Mouse (Mus musculus): ENCODE data around the gene Tff3. TPM values are rescaled to one million over a fixed set of nuclear protein-coding genes. Genes with fewer than 3 reads are reported as not detected.
A peak's percentile ranks its signal among the peaks of the same experiment; 100 is the strongest.

Tff3 gene
- total RNA-seq (2021), result not detected
- long read RNA-seq, experiment 1, result 0 reads
- long read RNA-seq, experiment 2, result 0 reads

DNA sequence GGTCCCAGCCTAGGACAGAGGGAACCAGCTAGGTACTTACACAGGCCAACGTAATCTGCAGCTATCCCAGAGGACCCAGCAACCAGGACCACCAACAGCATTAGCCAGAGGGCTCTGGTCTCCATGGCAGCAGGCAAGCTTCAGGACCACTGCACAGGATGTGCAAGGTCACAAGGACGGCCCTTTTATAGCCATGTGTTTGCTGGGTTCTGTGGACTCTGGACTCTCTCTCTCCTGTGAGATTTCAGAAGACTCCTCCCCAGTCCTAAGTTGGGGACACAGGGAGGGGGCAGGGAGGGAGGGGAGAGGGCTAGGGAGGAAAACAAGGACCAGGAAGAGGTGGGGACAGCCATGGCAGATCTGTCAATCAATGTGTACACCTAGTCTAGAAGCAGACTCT is at the start of gene Tff3:
Gene Tff3 (minus strand): TSS at position 195 of the 400 bp plus-strand sequence.
- DNase-seq, result no peak

DNA sequence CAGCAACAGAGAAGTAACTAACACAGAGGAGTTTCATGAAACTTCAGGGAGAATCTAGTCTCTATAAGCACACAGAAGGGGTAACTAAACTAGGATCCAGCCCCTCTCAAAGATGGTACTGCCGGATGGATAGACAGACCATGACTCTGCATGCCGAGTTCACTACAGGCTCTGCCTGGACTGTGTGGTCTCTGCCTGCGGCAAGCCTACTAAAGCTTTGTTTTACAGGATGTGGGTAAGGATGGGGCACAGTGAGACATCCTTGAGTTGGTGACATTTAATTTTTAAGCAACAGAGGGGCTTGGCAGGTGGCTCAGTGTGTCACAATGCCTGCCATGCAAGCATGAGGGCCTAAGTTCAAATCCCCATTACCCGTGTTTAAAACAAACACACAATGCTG is 46.9 kb upstream of the Tff3 start:
- DNase-seq, result no peak

DNA sequence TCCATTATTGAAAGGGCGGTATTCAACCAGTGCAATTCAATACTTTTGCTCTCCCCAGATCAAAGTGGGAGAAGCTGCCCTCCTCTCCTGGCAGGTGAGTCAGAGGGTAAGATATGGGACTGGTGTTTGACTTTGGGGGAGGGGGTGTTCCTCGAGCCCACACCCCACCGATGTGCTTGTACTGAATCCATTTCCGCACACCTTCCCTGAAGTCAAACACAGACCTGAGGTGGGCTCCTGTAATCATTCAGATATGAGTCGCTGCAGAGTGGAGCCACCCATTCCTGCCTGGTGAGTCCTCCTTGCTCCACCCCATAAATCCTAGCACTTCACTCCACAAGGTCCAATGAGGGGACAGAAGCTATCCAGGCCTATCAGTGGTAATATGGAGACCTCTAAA is 40.4 kb upstream of the Tff3 start:
- no peak for DNase-seq

- DNase-seq, result no peak
Measured at GRCm38 (mm10) chr17:31165127-31165526, 35.7 kb upstream of the Tff3 start, which contains the start of gene Tff1. TSS of gene Tff1 (minus strand) at chr17:31165277.

DNA sequence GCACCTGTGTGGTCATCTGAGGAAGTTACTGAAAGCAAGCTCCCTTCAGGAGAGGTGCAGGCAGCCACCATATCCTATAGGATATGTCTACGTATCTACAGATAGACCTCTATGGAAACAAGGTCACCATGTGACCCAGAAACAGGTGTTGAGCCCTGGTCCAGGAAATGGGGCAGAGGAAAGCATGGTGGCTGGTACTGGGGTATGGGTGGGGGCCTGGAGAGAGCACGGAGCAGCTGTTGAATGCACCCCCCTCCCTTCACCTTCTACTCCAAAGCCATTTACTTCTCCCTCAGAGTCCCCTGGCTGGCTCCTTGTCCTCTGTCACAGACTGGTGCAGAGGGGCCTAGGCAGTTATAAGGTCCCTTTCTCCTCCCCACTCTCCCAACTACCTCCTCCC is 34.4 kb upstream of the Tff3 start:
- no peak for DNase-seq

GRCm38 (mm10) chr17:31162607-31163006 is 33.2 kb upstream of the Tff3 start:
- no peak for DNase-seq

DNA sequence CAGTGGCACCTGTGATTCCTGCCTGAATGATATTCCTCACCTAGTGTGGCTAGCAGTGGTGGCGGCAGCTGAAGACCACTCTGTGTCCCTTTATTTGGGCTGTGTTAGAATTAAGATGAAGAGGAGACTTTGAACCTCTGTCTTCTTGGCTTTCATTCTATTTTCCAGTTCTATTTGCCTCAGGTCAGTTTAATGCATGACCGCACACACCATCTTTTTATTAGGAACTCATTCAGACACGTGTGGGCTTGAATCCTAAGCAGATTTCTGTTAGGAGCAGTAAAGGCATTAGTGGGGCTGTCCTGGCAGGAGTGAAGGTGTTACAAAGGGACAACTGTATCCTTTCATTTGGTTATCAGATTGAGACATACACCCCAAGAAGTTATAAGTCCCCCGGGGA is 30.8 kb upstream of the Tff3 start:
- DNase-seq, result no peak

DNA sequence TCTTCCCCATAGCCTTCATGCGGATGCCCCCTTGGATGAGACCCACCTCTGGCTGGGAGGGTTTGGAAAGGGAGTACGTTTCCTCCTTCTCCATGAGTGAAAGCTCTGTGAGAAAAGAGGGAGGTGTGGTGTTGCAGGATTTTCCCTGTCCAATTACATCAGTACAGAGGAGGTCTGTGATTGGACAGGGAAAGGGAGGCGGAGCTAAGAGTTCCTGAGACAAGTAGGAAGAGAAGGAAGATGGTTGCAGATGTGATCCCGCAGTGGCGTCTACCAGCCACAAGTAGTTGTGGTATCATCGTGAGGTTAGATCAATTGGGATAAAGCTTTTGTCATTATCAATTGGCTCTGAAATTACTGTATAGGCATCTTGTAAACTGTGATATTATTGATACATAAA is 28.5 kb upstream of the Tff3 start:
- DNase-seq, result no peak

- DNase-seq, result no peak
Measured at GRCm38 (mm10) chr17:31153785-31154184, 24.3 kb upstream of the Tff3 start.

GRCm38 (mm10) chr17:31152966-31153499 is 23.6 kb upstream of the Tff3 start:
- DNase-seq, result no peak

- no peak for DNase-seq
Measured at GRCm38 (mm10) chr17:31152512-31152911, 23.1 kb upstream of the Tff3 start.

- DNase-seq, result no peak
Measured at GRCm38 (mm10) chr17:31145998-31146397, 16.6 kb upstream of the Tff3 start.

DNA sequence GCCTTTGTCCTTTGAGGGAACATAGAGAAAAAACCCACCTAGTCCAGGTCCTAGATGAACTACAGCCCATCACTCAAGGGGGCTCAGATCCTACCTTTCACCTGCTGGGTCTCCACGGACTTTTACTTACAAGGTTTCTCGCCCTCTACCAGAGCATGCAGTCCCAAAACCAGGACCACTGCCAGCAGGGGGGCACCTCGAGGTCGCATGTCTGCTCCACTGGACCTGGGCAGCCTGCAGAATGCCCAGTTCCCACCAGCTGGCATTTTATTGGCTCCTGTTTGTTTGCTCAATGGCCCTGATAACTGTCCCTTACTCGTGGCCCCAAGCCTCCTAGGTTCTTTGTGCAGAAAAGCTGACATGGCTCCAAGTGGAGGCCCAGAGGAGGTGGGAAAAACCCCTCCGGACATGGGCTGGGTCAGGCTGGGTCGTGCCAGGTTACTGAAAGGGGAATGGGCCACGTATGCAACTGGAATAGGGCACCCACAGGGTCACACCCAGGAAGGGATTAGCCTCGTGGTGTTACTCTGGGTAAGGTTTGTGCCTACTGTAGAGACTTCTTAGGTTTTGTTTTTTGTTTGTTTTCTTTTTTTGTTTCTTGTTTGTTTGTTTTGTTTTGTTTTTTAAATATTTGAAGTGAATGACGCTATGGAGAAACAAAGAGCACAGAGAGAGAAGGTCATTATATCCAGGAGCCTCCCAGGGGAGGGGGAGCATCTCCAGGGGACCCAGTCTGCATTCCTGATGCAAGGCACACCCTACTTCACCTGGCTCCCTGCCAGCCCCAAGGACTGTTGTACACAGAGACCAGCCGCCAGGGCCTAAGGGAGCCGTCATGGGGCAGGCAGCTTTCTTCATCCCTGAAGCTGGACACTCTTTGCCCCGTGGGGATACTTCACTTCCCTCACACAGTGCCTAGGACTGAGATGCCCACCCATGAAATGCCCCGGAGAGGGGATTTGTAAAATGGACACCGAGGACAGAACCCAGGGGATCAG is 14.9 kb upstream of the Tff3 start, which contains the start of gene Tff2:
Gene Tff2 (minus strand): TSS at position 243 of the 998 bp plus-strand sequence.
- no peak for DNase-seq

DNA sequence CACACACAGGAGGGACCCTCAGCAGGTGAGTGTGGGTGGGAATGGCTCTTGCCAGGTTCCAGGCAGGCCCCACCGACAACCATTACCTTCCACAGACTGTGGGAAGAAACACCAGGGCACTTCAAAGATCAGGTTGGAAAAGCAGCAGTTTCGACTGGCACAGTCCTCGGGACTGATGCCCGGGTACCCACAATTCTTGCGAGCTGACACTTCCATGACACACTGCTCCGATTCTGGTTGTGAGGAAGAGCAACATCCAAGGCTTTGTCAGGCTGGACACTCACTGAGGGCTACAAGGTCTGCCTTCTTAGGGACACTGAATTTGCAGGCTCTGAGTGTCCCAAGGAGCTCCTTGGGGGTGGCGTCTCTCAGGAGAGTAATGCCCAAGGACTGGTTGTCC is 12.7 kb upstream of the Tff3 start:
- DNase-seq, result no peak

DNA sequence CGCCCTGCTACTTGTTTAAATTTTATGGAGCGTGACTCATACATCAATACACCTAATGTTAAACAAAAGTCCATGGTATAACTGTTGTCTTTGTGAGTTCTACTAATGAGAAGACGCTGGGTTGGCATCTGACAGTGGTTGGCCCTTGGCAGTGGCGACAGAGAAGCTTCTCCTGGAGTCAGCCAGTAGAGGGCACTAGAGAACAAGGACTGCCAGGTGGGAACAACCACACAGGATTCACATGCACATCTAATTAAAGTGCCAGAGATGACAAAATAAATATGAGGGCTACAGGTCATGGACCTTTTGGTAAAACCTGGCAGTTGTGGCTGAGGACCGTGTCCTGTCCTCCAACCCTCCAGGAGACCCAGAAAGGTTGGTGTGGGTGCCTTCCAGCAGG is 9.0 kb upstream of the Tff3 start:
- peak; percentile 25 for DNase-seq

GRCm38 (mm10) chr17:31136821-31137220 is 7.4 kb upstream of the Tff3 start:
- DNase-seq, result no peak

- DNase-seq, result no peak
Measured at GRCm38 (mm10) chr17:31136291-31136690, 6.8 kb upstream of the Tff3 start.

DNA sequence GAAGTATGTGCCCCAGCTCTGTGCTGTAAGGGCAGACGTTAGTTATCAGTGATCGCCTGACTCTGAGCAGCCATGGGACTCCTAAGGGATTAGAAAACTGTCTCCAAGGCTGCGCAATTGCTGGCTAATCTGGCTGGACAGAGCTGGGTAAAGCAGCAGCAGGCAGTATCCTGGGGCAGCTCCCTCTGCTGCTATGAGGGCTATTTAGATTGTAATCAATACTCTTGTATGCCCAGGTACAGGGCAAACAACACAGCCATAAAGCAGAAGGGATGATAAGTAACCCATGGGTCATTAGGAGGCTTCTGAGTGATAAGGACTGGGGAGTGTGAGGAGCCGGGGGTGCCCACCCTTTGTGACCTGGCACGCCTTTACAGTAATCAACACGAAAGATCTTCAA is 5.5 kb upstream of the Tff3 start:
- DNase-seq, result no peak

DNA sequence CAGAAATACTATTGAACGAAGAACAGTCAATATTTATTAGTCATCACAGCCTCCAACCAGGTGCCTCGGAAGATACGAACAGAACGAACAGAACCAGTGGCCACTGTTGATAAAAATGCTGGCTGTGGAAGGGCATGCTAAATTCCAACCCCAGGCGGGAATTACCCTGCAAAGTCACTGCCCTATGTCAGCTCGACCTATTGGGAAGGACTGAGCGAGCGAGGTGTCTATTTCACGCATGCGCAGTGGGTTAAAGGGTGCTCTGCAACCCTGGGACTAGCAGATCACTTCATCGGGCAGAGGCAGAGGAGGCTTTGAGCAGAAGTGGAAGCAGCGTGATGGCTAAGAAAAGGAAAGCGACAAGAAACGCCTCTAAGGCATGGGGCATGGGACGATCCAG is 4.3 kb upstream of the Tff3 start:
- DNase-seq, result no peak

DNA sequence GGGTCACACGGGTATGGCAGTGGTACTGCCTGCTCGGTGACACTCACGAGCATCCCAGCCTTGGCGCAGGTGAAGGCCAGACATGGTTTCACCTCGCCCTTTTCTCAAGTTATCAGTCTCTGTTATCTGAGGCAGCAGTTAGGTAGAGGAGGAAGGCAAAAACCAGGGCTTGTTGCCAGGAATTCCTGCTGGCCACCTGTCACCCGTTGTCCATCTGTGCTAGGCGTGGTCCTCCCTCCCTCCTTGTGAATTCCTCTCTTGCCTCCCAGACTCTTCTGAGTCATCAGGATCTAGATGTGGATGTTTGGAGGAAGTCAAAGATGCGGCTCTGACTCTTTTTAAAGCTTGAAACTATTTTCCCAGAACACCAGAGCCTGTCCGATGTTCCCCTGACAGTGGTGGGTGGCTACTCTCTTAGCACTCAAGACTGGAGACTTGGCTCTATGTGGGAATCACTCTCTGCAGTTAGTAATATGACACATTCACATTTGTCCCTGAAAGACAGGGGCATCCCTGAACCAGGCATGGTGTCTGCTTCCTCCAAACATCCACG is 1.9 kb upstream of the Tff3 start:
- DNase-seq, result no peak

GRCm38 (mm10) chr17:31128708-31129318 is 633 bp downstream of the Tff3 start:
- no peak for DNase-seq

DNA sequence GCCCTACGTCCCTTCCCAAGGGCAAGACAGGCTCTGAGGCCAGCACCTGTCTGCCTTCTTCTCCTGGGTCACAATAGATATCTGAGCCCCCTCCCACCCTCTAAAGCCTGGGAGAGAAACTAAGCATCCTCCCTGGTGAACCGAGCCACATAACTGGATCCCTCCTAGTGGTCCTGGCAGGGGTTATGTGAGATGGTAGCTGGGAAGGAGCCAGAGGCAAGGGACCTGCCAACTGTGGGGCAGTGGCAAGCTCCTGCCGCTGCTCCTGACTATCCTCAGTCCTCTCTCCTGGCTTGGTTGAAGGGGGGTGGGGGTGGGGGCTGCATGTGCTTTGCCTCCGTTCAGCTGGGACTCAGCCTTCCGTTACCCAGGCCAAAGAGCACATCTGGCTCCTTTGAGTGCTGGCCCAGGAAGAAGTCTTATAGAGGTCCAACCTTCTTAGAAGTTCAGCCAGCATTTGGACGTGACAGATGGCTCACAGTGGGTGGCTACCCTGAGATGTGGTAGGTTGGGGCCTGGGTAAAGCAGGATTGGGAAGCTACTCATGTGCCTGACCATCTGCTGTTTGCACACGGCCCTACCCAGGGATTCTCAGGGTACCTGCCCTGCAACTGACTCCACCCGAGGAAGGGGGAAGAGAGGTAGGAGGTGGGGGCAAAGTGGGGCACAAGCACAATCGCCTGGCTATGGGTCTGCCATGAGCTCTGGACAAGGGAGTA is 3.7 kb downstream of the Tff3 start:
- no peak for DNase-seq
